Mouse (Mus musculus) stomach, postnatal 0 days (tissue): ENCODE results near the gene Ints7.
A peak's percentile ranks its signal among the peaks of the same experiment; 100 is the strongest.

Source experiments
- CTCF ChIP-seq: IDR thresholded peaks from 2 replicates; pipeline ENCODE4 v1.5.1; 2016; ENCODE audit warnings: antibody characterized with exemption, low read depth, mild to moderate bottlenecking, moderate library complexity
- EP300 ChIP-seq: optimal IDR thresholded peaks from 2 replicates; pipeline ENCODE3; 2016; ENCODE audit warnings: antibody characterized with exemption

DNA sequence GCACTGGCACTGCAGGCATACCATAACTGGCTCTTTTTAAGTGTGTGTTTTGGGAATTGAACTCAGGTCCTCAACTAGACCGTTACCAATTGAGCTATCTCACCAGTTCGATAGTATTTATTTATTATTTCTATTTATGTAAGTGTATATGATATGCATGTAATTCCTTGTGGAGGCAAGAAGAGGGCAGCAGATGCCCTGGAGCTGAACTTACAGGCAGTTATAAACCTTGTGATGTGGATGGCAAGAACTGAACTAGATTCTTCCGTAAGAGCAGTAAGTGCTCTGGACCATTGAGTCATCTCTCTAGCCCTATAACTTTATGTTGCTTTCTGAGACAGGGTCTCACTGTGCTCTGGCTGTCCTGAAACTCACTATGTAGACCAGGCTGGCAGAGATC lies 11.6 kb downstream of the Ints7 start:
- peak; percentile 59 for TF ChIP-seq CTCF
- TF ChIP-seq EP300 = no peak
